Mouse (Mus musculus): Measurements from ENCODE around the gene 9130019O22Rik. TPM values are rescaled to one million over a fixed set of nuclear protein-coding genes. Genes with fewer than 3 reads are reported as not detected.
A peak's percentile ranks its signal among the peaks of the same experiment; 100 is the strongest.
"Not testable (repeated sequence)": the region's sequence is repeated elsewhere in the genome, so short reads cannot be mapped to it uniquely, and the experiment has no call there.

9130019O22Rik gene
- polyA plus RNA-seq, 1 experiment from 2014 or later, result 4.4 TPM

- Histone ChIP-seq H3K27ac (replicated peaks) (no peak overlapping the region), H3K4me3 (replicated peaks) (peak overlapping the region; percentile 71; the same call in 1 of the 2 replicates), H3K4me1 (peaks cover 29% of the 10 kb centered on the region), H3K36me3 (peaks cover 19% of the 10 kb centered on the region), H3K27me3 (replicated peaks) (no peaks in the 10 kb centered on the region), H3K9ac (replicated peaks) (no peak overlapping the region), H3K9me3 (replicated peaks) (no peaks in the 10 kb centered on the region), H3K4me2 (peak overlapping the region; percentile 81)
- WGBS, result 22% methylated on average over 8 of the region's 8 CpGs
- no peak for ATAC-seq (ENCODE audit: low FRiP score)
Measured at GRCm38 (mm10) chr7:127346676-127347075, 40.3 kb downstream of the 9130019O22Rik start.

- peak within 1 kb of the TSS; percentile 81 for H3K4me2 ChIP-seq
- H3K9me3 ChIP-seq (replicated peaks), result no peaks in the 10 kb centered on the region
- H3K27me3 ChIP-seq (replicated peaks), result no peaks in the 10 kb centered on the region
- WGBS, result under 1% methylated on average over 68 of the region's 76 CpGs
- H3K27ac ChIP-seq (replicated peaks), result peak within 1 kb of the TSS; percentile 95
- peaks cover 29% of the 10 kb centered on the region for H3K4me1 ChIP-seq
- peaks cover 26% of the 10 kb centered on the region for H3K36me3 ChIP-seq
- H3K4me3 ChIP-seq (replicated peaks), result peak within 1 kb of the TSS; percentile 71
- H3K9ac ChIP-seq (replicated peaks), result peak within 1 kb of the TSS; percentile 83
- peak; percentile 94 for ATAC-seq (ENCODE audit: low FRiP score)
Measured at GRCm38 (mm10) chr7:127345512-127346325, 41.2 kb downstream of the 9130019O22Rik start, which contains the start of gene Zfp768. Gene Zfp768 (minus strand): TSS chr7:127345589.

DNA sequence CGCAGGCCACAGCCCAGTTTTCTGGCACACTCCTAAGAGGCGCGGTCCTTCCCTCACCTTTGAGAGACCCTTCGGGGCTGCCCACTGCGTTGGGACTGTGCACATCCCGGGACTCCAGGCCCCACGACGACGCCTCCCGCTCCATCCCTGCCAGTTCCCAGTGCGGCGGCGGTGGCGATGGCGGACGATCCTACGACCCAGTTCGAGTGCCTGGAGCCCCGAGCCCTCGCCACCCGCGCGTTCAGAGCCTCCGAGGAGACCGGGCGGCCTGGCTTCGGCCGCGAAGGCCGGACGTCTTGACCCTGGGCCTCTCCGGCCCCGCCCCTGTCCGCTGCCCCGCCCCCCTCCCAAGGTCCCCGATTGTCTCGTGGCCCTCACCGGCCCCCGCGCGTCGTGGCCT, 41.9 kb downstream of the 9130019O22Rik start:
- Histone ChIP-seq H3K27me3 (replicated peaks) (no peaks in the 10 kb centered on the region), H3K36me3 (peaks cover 26% of the 10 kb centered on the region), H3K9ac (replicated peaks) (peak overlapping the region; percentile 83), H3K4me1 (peaks cover 29% of the 10 kb centered on the region), H3K9me3 (replicated peaks) (no peaks in the 10 kb centered on the region), H3K4me2 (peak overlapping the region; percentile 81), H3K27ac (replicated peaks) (peak overlapping the region; percentile 95), H3K4me3 (replicated peaks) (peak overlapping the region; percentile 71)
- peak; percentile 19 for ATAC-seq (ENCODE audit: low FRiP score)
- WGBS, result under 1% methylated on average over 42 of the region's 42 CpGs

- peaks cover 26% of the 10 kb centered on the region for H3K36me3 ChIP-seq
- no peak for ATAC-seq (ENCODE audit: low FRiP score)
- WGBS, result 91% methylated on average over 8 of the region's 8 CpGs
Measured at GRCm38 (mm10) chr7:127344371-127344770, 42.6 kb downstream of the 9130019O22Rik start.

DNA sequence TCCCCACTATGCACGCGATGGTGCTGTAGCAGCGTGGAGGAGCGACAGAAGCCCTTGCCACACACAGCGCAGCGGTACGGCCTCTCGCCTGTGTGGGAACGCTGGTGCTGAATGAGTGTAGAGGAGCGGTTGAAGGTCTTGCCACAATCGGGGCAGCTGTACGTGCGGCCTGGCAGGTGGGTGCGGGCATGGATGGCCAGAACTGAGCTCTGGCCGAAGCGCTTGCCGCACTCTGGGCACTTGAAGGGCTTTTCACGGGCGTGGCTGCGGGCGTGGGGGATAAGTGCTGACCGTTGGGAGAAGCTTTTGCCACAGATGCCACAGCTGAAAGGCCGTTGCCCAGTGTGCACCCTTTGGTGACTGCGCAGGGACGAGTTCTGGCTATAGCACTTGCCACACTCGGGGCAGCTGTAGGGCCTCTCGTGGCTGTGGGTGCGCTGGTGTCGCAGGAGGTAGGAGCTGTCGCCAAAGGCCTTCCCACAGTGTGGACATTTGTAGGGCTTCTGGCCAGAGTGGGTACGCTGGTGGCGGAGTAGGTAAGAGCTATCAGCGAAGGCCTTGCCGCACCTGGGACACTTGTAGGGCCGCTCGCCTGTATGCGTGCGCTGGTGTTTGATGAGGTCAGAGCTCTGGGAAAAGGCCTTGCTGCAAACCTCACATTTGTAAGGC, 43.5 kb downstream of the 9130019O22Rik start:
- no peaks in the 10 kb centered on the region for H3K9me3 ChIP-seq (replicated peaks)
- H3K4me2 ChIP-seq, result no peak overlapping the region; the same call in 1 of the 2 replicates
- H3K9ac ChIP-seq (replicated peaks), result no peak overlapping the region
- no peak for ATAC-seq (ENCODE audit: low FRiP score)
- H3K4me3 ChIP-seq (replicated peaks), result no peak overlapping the region
- H3K36me3 ChIP-seq, result peaks cover 26% of the 10 kb centered on the region
- H3K4me1 ChIP-seq, result peaks cover 29% of the 10 kb centered on the region
- WGBS, result 96% methylated on average over 38 of the region's 38 CpGs
- H3K27ac ChIP-seq (replicated peaks), result no peak overlapping the region
- no peaks in the 10 kb centered on the region for H3K27me3 ChIP-seq (replicated peaks)

More at GRCm38 (mm10) chr7:127344371-127344770, 42.6 kb downstream of the 9130019O22Rik start:
- H3K27ac ChIP-seq (replicated peaks), result no peak overlapping the region
- no peaks in the 10 kb centered on the region for H3K27me3 ChIP-seq (replicated peaks)
- H3K4me3 ChIP-seq (replicated peaks), result peak overlapping the region; percentile 71
- H3K9ac ChIP-seq (replicated peaks), result peak overlapping the region; percentile 83; the same call in 1 of the 2 replicates
- no peaks in the 10 kb centered on the region for H3K9me3 ChIP-seq (replicated peaks)
- H3K4me2 ChIP-seq, result peak overlapping the region; percentile 81
- H3K4me1 ChIP-seq, result peaks cover 29% of the 10 kb centered on the region

GRCm38 (mm10) chr7:127342888-127343287, 44.1 kb downstream of the 9130019O22Rik start:
- Histone ChIP-seq H3K27ac (replicated peaks) (no peak overlapping the region), H3K4me1 (peaks cover 29% of the 10 kb centered on the region), H3K36me3 (peaks cover 26% of the 10 kb centered on the region), H3K9ac (replicated peaks) (no peak overlapping the region), H3K27me3 (replicated peaks) (no peaks in the 10 kb centered on the region), H3K4me3 (replicated peaks) (no peak overlapping the region), H3K4me2 (no peak overlapping the region), H3K9me3 (replicated peaks) (no peaks in the 10 kb centered on the region)
- 96% methylated on average over 7 of the region's 7 CpGs for WGBS
- no peak for ATAC-seq (ENCODE audit: low FRiP score)

GRCm38 (mm10) chr7:127342332-127342731, 44.6 kb downstream of the 9130019O22Rik start:
- no peak overlapping the region for H3K4me3 ChIP-seq (replicated peaks)
- 67% methylated on average over 4 of the region's 4 CpGs for WGBS
- H3K9me3 ChIP-seq (replicated peaks), result no peaks in the 10 kb centered on the region
- peaks cover 29% of the 10 kb centered on the region for H3K4me1 ChIP-seq
- peaks cover 26% of the 10 kb centered on the region for H3K36me3 ChIP-seq
- H3K4me2 ChIP-seq, result no peak overlapping the region
- H3K27me3 ChIP-seq (replicated peaks), result no peaks in the 10 kb centered on the region
- ATAC-seq (ENCODE audit: low FRiP score), result no peak
- H3K27ac ChIP-seq (replicated peaks), result no peak overlapping the region
- no peak overlapping the region for H3K9ac ChIP-seq (replicated peaks)

DNA sequence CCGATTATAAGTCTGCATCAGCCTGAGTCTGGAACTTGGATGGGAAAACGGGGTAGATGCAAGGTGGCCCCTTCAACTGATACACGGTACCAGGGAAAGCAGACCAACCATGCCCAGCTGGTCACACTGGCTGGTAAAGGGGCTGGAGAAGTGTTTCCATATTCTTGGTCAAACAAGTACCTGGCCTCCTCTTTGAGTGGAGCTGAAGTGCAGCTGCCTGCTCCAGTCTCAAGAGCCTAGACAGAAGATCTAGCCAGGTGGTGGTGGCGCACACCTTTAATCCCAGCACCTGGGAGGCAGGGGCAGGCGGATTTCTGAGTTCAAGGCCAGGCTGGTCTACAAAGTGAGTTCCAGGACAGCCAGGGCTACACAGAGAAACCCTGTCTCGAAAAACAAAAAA, 45.1 kb downstream of the 9130019O22Rik start:
- Histone ChIP-seq H3K36me3 (peaks cover 26% of the 10 kb centered on the region), H3K4me1 (peaks cover 26% of the 10 kb centered on the region)
- not testable (repeated sequence) for H3K9ac ChIP-seq (replicated peaks); H3K27ac ChIP-seq (replicated peaks); H3K4me3 ChIP-seq (replicated peaks); H3K4me2 ChIP-seq; ATAC-seq (ENCODE audit: low FRiP score); H3K27me3 ChIP-seq (replicated peaks); H3K9me3 ChIP-seq (replicated peaks)
- 96% methylated on average over 6 of the region's 6 CpGs for WGBS

DNA sequence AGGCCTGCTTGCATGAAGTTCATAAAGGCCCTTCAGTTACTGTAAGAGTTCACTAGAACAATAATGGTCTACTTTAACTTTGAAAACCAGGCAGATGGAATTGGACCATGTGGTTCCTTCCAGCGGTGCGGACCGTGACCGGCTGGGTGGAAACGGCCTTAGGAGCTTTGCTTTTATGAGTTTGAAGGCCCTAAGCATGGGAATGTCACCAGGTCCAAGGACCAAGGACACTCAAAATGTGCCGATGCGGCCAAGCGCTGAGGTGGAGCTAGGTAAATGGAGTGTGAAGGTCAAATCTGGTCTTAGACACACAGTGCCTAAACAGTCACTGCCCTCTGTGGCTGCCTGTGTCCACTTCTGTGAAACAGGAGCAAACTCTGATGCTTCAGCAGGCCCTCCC, 45.6 kb downstream of the 9130019O22Rik start:
- Histone ChIP-seq H3K27me3 (replicated peaks) (no peaks in the 10 kb centered on the region), H3K9me3 (replicated peaks) (no peaks in the 10 kb centered on the region), H3K4me2 (no peak overlapping the region), H3K4me3 (replicated peaks) (no peak overlapping the region), H3K9ac (replicated peaks) (no peak overlapping the region), H3K27ac (replicated peaks) (no peak overlapping the region), H3K4me1 (peaks cover 21% of the 10 kb centered on the region), H3K36me3 (peaks cover 26% of the 10 kb centered on the region)
- ATAC-seq (ENCODE audit: low FRiP score), result no peak
- 95% methylated on average over 8 of the region's 8 CpGs for WGBS

DNA sequence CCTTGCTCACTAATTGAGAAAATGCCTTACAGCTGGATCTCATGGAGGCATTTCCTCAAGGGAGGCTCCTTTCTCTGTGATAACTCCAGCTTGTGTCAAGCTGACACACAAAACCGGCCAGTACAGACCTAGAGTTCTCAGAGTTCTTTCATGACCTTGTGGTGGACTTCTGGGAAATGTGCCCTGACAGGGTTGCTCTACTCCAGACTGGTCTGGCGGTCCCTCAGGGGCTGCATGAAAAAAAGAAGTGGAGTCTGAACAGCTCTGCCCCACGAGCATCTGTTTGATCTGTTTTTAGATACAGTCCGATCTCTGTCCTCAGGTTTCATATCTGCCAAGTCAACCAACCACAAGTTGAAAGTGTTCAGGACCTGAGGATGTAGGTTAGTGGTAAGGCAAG, 49.3 kb downstream of the 9130019O22Rik start:
- Histone ChIP-seq H3K9me3 (replicated peaks) (no peaks in the 10 kb centered on the region), H3K36me3 (peaks cover 10% of the 10 kb centered on the region), H3K4me3 (replicated peaks) (no peak overlapping the region), H3K9ac (replicated peaks) (no peak overlapping the region), H3K4me2 (no peak overlapping the region), H3K27ac (replicated peaks) (no peak overlapping the region), H3K4me1 (no peaks in the 10 kb centered on the region), H3K27me3 (replicated peaks) (no peaks in the 10 kb centered on the region)
- WGBS, result 77% methylated on average over 4 of the region's 4 CpGs
- ATAC-seq (ENCODE audit: low FRiP score), result no peak

- H3K4me3 ChIP-seq (replicated peaks), result no peak overlapping the region
- H3K36me3 ChIP-seq, result no peaks in the 10 kb centered on the region
- no peaks in the 10 kb centered on the region for H3K9me3 ChIP-seq (replicated peaks)
- WGBS, result 94% methylated on average over 4 of the region's 4 CpGs
- H3K4me1 ChIP-seq, result no peaks in the 10 kb centered on the region
- no peak overlapping the region for H3K9ac ChIP-seq (replicated peaks)
- no peaks in the 10 kb centered on the region for H3K27me3 ChIP-seq (replicated peaks)
- ATAC-seq (ENCODE audit: low FRiP score), result no peak
- no peak overlapping the region for H3K4me2 ChIP-seq
- H3K27ac ChIP-seq (replicated peaks), result no peak overlapping the region
Measured at GRCm38 (mm10) chr7:127335604-127336003, 51.4 kb downstream of the 9130019O22Rik start.

- Histone ChIP-seq H3K27me3 (replicated peaks) (no peaks in the 10 kb centered on the region), H3K9me3 (replicated peaks) (no peaks in the 10 kb centered on the region), H3K27ac (replicated peaks) (no peak overlapping the region), H3K4me2 (no peak overlapping the region), H3K4me1 (no peaks in the 10 kb centered on the region), H3K9ac (replicated peaks) (no peak overlapping the region), H3K4me3 (replicated peaks) (no peak overlapping the region), H3K36me3 (no peaks in the 10 kb centered on the region)
- ATAC-seq (ENCODE audit: low FRiP score), result no peak
- 89% methylated on average over 6 of the region's 6 CpGs for WGBS
Measured at GRCm38 (mm10) chr7:127333240-127333639, 53.7 kb downstream of the 9130019O22Rik start.

All from neural tube, embryonic 15.5 days (tissue).